Mouse (Mus musculus) brain, embryonic 14.5 days (tissue): ENCODE results near the gene Lefty2.
A peak's percentile ranks its signal among the peaks of the same experiment; 100 is the strongest.

ENCODE experiments used
- CTCF ChIP-seq: fragments of 200-500 bp; IDR thresholded peaks from 2 replicates; pipeline ENCODE4 v1.5.1; 2012; ENCODE audit warnings: inconsistent platforms, mild to moderate bottlenecking, moderate library complexity, borderline replicate concordance; ENCODE audit not compliant: insufficient read depth, insufficient read length; ENCODE audit errors: extremely low read depth
- POLR2A ChIP-seq: fragments of 200-500 bp; IDR thresholded peaks from 2 replicates; pipeline ENCODE4 v1.6.1; 2012; ENCODE audit warnings: mild to moderate bottlenecking, inconsistent platforms, borderline replicate concordance; ENCODE audit not compliant: poor library complexity, insufficient read depth, insufficient read length, severe bottlenecking; ENCODE audit errors: extremely low read depth

DNA sequence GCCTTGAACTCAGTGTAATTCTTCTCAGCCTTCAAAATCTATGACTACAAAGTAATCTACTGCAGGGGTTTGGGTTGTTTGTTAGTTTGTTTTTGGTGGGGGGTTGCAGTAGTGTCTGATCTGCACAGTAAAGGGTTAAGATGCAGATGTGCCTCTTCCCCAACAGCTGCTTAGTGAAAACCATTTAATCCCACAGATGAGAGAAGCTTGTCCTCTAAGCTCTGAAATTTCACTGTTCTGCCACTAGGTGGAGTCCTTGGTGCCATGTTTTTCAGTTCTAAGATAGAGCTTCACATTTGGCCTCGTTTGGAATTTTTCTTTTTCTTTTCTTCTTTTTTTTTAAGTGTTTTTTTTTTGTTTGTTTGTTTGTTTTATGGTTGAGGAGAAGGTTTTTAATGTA, 29.3 kb upstream of the Lefty2 start:
- TF ChIP-seq POLR2A (no peak), CTCF (peak; percentile 67)
